Mouse (Mus musculus): ENCODE results near the gene Ruvbl1. TPM values are rescaled to one million over a fixed set of nuclear protein-coding genes. Genes with fewer than 3 reads are reported as not detected.

Gene Ruvbl1
- total and polyA plus RNA-seq, 2 experiments from 2014 or later = 34.5 to 67.6 TPM

DNA sequence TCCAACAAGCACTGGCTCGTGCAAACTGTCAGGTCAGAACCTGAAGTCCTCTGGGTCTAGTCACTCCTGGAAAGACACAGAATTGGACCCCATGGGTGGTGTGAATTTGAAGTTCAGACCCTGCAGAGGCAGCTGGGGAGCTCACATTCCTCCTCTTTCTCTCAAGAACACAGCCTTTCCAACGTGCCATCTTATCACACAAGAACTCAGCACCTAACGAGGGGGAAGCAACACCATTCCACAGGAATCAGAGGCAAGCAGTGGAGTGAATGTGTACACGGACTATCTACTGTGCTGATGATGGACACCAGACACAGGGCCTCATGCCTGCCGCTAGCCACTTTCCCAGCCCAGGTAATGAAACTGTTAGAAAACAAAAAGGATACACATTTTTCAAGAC is 51.5 kb downstream of the Ruvbl1 start:
- TF ChIP-seq CTCF (IDR thresholded peaks at IDR 0.05) = no peak
- H3K4me3 ChIP-seq (ENCODE audit: low read depth, low read length) = no peak overlapping the region
- H3K4me2 ChIP-seq (ENCODE audit: low read depth, low read length, poor library complexity, severe bottlenecking) = no peak overlapping the region
- no peaks in the 10 kb centered on the region for H3K4me1 ChIP-seq (ENCODE audit: insufficient read depth, low read length)
- peaks cover 37% of the 10 kb centered on the region for H3K36me3 ChIP-seq (ENCODE audit: insufficient read depth, low read length)
- no peaks in the 10 kb centered on the region for H3K9me3 ChIP-seq (ENCODE audit: low read length)
- no peak overlapping the region for H3K9ac ChIP-seq (replicated peaks; ENCODE audit: low read length, poor library complexity, severe bottlenecking)
- no peak for DNase-seq (ENCODE audit: low spot score)
- H3K27me3 ChIP-seq (ENCODE audit: insufficient read depth, low read length) = no peaks in the 10 kb centered on the region
- ATAC-seq (ENCODE audit: low FRiP score) = no peak
- H3K27ac ChIP-seq (ENCODE audit: low read depth, low read length) = no peak overlapping the region
- WGBS = 76% methylated on average over 5 of the region's 5 CpGs

DNA sequence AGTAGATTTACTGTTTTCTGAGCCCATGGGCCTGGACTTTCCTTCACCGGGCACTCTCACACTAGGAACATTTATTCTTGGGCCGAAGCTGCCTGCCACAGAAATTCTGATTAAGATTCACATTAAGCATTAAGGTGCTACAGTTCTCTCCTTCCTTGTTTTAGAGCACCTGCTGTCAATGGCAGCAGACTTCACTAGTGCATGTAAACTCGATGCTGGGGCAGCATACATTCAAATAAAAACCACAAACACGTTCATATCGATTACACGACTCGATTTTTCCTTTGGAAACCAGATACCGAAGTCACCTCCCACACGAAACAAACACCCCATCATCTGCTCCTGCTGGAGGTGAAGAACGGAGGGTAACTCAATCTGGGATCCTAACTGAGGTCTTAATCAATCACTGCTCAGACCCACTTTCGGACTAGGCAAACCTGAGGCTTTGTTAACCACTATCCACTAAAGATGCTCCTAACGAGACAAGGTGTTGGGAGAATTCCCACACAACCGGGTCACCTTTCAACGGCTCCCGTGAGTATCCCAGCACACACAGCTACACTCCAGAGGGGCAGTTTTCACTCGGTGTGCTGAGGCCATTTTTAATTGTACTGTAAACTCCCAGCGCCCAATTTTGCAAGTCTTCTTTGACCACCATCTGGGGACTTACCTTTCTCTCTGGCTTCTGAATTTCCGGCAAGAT is 52.6 kb downstream of the Ruvbl1 start:
- no peak for ATAC-seq (ENCODE audit: low FRiP score)
- WGBS = 14% methylated on average over 18 of the region's 18 CpGs
- H3K27me3 ChIP-seq (ENCODE audit: insufficient read depth, low read length) = no peaks in the 10 kb centered on the region
- peak overlapping the region; percentile 58 for H3K4me2 ChIP-seq (ENCODE audit: low read depth, low read length, poor library complexity, severe bottlenecking)
- peaks cover 25% of the 10 kb centered on the region for H3K36me3 ChIP-seq (ENCODE audit: insufficient read depth, low read length)
- H3K27ac ChIP-seq (ENCODE audit: low read depth, low read length) = peak overlapping the region; percentile 95
- H3K9me3 ChIP-seq (ENCODE audit: low read length) = no peaks in the 10 kb centered on the region
- H3K4me1 ChIP-seq (ENCODE audit: insufficient read depth, low read length) = no peaks in the 10 kb centered on the region
- no peak for TF ChIP-seq CTCF (IDR thresholded peaks at IDR 0.05)
- H3K9ac ChIP-seq (replicated peaks; ENCODE audit: low read length, poor library complexity, severe bottlenecking) = peak overlapping the region; percentile 93
- peak overlapping the region; percentile 96 for H3K4me3 ChIP-seq (ENCODE audit: low read depth, low read length)
- no peak for DNase-seq (ENCODE audit: low spot score)

DNA sequence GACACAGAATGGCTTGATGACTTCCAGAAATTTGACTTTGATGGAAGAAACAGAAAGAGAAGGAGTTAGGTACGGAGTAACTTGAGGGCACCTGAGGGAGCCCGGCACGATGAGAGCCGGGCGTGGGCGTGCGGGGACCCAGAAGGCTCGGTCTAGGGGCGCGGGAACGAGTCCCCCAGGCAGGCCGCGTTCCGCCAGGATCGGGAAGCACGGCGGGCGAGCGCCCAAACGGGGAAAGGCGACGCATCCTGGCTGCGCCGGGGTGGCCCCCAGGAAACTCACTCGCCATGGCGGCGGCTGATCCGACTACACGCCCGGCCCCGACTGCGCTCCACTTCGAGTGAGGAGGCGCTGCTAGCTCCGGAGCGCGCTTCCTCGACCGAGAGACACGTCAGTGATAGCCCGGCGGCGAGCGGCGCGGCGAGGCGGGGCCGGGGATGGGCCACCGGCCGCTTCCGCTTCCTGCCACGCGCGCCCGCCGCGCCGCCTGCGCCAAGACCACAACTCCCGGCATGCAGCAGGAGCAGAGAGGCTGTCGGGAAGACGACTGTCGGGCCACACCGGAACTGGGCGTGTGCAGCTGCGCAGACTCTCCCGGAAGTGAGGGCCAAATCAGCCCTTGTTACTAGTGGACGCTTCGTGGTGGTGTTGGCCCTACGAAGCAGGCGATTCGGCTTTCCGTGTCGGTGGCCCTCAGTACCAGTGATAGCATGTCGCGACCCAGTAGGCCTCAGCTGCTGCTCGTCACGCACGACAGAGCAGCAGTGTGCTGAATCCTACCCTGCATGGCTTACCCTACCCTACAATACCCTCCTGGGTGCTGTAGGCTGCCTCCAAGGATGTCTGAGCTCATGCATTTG is 53.4 kb downstream of the Ruvbl1 start, which contains the start of gene Sec61a1:
Sec61a1 (minus strand) TSS at position 502 of the 860 bp plus-strand sequence.
- peak within 1 kb of the TSS; percentile 96 for H3K4me3 ChIP-seq (ENCODE audit: low read depth, low read length)
- DNase-seq (ENCODE audit: low spot score) = peak; percentile 98
- WGBS = under 1% methylated on average over 71 of the region's 80 CpGs
- H3K36me3 ChIP-seq (ENCODE audit: insufficient read depth, low read length) = peaks cover 24% of the 10 kb centered on the region
- H3K9me3 ChIP-seq (ENCODE audit: low read length) = no peaks in the 10 kb centered on the region
- H3K4me2 ChIP-seq (ENCODE audit: low read depth, low read length, poor library complexity, severe bottlenecking) = peak within 1 kb of the TSS; percentile 70
- ATAC-seq (ENCODE audit: low FRiP score) = peak; percentile 97
- H3K27ac ChIP-seq (ENCODE audit: low read depth, low read length) = peak within 1 kb of the TSS; percentile 95
- H3K4me1 ChIP-seq (ENCODE audit: insufficient read depth, low read length) = no peaks in the 10 kb centered on the region
- TF ChIP-seq CTCF (IDR thresholded peaks at IDR 0.05) = peak; percentile 29; the same call in 1 of the 2 replicates
- H3K9ac ChIP-seq (replicated peaks; ENCODE audit: low read length, poor library complexity, severe bottlenecking) = peak within 1 kb of the TSS; percentile 93
- no peaks in the 10 kb centered on the region for H3K27me3 ChIP-seq (ENCODE audit: insufficient read depth, low read length)

DNA sequence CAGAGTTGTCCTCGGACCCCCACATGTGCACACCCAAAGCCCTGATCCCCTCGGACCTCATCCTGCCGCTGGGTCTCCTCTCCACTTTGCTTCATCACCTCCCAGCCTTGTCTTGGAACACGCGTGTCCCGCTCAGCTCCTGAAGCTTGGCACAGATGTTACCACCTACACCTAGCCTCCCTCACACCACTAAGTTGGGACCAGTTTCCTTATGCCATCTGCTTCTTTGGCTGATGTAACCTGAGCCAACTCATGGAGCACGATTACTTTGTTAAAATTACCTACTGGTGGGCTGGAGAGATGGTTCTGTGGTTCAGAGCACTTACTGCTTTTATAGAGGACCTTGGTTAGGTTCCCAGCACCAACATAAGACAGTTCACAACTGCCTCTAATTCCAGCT is 56.6 kb downstream of the Ruvbl1 start:
- ATAC-seq (ENCODE audit: low FRiP score) (no peak), DNase-seq (ENCODE audit: low spot score) (no peak)
- Histone ChIP-seq H3K4me1 (ENCODE audit: insufficient read depth, low read length) (no peaks in the 10 kb centered on the region), H3K9me3 (ENCODE audit: low read length) (no peaks in the 10 kb centered on the region), H3K36me3 (ENCODE audit: insufficient read depth, low read length) (no peaks in the 10 kb centered on the region), H3K9ac (replicated peaks; ENCODE audit: low read length, poor library complexity, severe bottlenecking) (no peak overlapping the region), H3K4me3 (ENCODE audit: low read depth, low read length) (no peak overlapping the region), H3K27me3 (ENCODE audit: insufficient read depth, low read length) (no peaks in the 10 kb centered on the region), H3K27ac (ENCODE audit: low read depth, low read length) (no peak overlapping the region), H3K4me2 (ENCODE audit: low read depth, low read length, poor library complexity, severe bottlenecking) (no peak overlapping the region)
- whole genome bisulfite sequencing = 89% methylated on average over 7 of the region's 7 CpGs
- no peak for TF ChIP-seq CTCF (IDR thresholded peaks at IDR 0.05)

DNA sequence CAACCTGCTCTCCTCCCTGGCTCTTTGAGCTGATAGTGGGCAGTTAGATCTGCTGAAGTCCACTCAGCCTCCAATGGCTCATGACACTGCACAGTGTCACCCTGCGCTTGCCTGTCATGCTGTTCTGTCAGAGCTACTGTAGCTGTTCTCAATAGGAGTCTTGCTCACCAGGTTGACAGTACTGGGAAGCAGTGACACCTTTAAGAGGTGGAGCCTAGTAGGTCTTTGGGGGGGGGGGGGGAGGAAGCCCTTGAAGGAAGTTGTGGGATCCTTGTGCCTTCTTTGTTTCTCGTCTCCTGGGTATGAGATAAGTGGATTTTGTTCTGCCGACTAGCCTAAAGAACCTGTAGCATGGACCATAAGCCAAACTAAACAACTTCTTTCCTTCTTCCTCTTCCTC is 57.4 kb downstream of the Ruvbl1 start:
- no peaks in the 10 kb centered on the region for H3K9me3 ChIP-seq (ENCODE audit: low read length)
- no peaks in the 10 kb centered on the region for H3K36me3 ChIP-seq (ENCODE audit: insufficient read depth, low read length)
- ATAC-seq (ENCODE audit: low FRiP score) (no peak), DNase-seq (ENCODE audit: low spot score) (no peak)
- no peak overlapping the region for H3K4me3 ChIP-seq (ENCODE audit: low read depth, low read length)
- H3K27me3 ChIP-seq (ENCODE audit: insufficient read depth, low read length) = peaks cover 4% of the 10 kb centered on the region; the same call in 1 of the 2 replicates
- no peak overlapping the region for H3K4me2 ChIP-seq (ENCODE audit: low read depth, low read length, poor library complexity, severe bottlenecking)
- TF ChIP-seq CTCF (IDR thresholded peaks at IDR 0.05) = no peak
- no peak overlapping the region for H3K9ac ChIP-seq (replicated peaks; ENCODE audit: low read length, poor library complexity, severe bottlenecking)
- no peak overlapping the region for H3K27ac ChIP-seq (ENCODE audit: low read depth, low read length)
- 81% methylated on average over 3 of the region's 3 CpGs for WGBS
- H3K4me1 ChIP-seq (ENCODE audit: insufficient read depth, low read length) = no peaks in the 10 kb centered on the region

DNA sequence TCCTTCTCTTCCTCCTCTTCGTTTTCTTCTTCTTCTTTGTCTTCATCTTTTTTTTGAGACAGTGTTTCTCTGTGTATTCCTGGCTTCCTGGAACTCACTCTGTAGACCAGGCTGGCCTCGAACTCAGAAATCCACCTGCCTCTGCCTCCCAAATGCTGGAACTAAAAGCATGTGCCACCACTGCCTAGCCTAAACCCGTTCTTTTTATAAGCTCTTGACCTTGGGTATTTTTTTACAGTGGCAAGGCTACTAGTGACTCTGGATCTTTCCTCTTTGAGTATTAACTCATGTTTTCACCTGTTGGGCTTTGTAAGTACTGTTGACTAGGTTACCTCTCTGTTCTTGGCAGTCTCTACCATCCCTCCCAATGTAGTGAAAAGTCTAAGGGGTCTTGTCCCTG is 57.8 kb downstream of the Ruvbl1 start:
- Histone ChIP-seq H3K27ac (ENCODE audit: low read depth, low read length) (no peak overlapping the region), H3K4me3 (ENCODE audit: low read depth, low read length) (no peak overlapping the region), H3K4me1 (ENCODE audit: insufficient read depth, low read length) (no peaks in the 10 kb centered on the region), H3K9ac (replicated peaks; ENCODE audit: low read length, poor library complexity, severe bottlenecking) (no peak overlapping the region), H3K36me3 (ENCODE audit: insufficient read depth, low read length) (no peaks in the 10 kb centered on the region), H3K4me2 (ENCODE audit: low read depth, low read length, poor library complexity, severe bottlenecking) (no peak overlapping the region), H3K9me3 (ENCODE audit: low read length) (no peaks in the 10 kb centered on the region), H3K27me3 (ENCODE audit: insufficient read depth, low read length) (peaks cover 4% of the 10 kb centered on the region; the same call in 1 of the 2 replicates)
- no peak for DNase-seq (ENCODE audit: low spot score)
- WGBS = 76% methylated on average over 3 of the region's 3 CpGs
- no peak for TF ChIP-seq CTCF (IDR thresholded peaks at IDR 0.05)
- no peak for ATAC-seq (ENCODE audit: low FRiP score)

All from midbrain, postnatal 0 days (tissue).